Mouse (Mus musculus): ENCODE measurements around the gene Tiam1. TPM values are rescaled to one million over a fixed set of nuclear protein-coding genes. Genes with fewer than 3 reads are reported as not detected.

The Tiam1 gene
- polyA plus RNA-seq, 1 experiment: 1.8 TPM

- Histone ChIP-seq H3K27me3 (ENCODE audit: control insufficient read depth, insufficient read depth, low read length) (no peaks in the 10 kb centered on the region), H3K27ac (ENCODE audit: insufficient read depth, low read depth, low read length) (no peak overlapping the region), H3K4me1 (ENCODE audit: control insufficient read depth, insufficient read depth, insufficient read length, low read length) (peaks cover 19% of the 10 kb centered on the region), H3K36me3 (ENCODE audit: control insufficient read depth, insufficient read depth, low read length) (no peaks in the 10 kb centered on the region), H3K4me3 (ENCODE audit: low read depth, low read length) (no peak overlapping the region)
- TF ChIP-seq POLR2A (IDR thresholded peaks at IDR 0.05; ENCODE audit: low read depth, low read length): no peak
- TF ChIP-seq CTCF (IDR thresholded peaks at IDR 0.05; ENCODE audit: extremely low read depth, insufficient read length, insufficient replicate concordance, low read depth, low read length): no peak
- 92% methylated on average over 5 of the region's 5 CpGs for WGBS
Observed at GRCm38 (mm10) chr16:90179892-90180291, 36.3 kb upstream of the Tiam1 start.

GRCm38 (mm10) chr16:90178404-90178803, 34.8 kb upstream of the Tiam1 start:
- H3K4me1 ChIP-seq (ENCODE audit: control insufficient read depth, insufficient read depth, insufficient read length, low read length): peaks cover 14% of the 10 kb centered on the region; the same call in 1 of the 2 replicates
- TF ChIP-seq CTCF (IDR thresholded peaks at IDR 0.05; ENCODE audit: extremely low read depth, insufficient read length, insufficient replicate concordance, low read depth, low read length) (no peak), POLR2A (IDR thresholded peaks at IDR 0.05; ENCODE audit: low read depth, low read length) (no peak)
- no peaks in the 10 kb centered on the region for H3K27me3 ChIP-seq (ENCODE audit: control insufficient read depth, insufficient read depth, low read length)
- no peak overlapping the region for H3K27ac ChIP-seq (ENCODE audit: insufficient read depth, low read depth, low read length)
- 90% methylated on average over 3 of the region's 3 CpGs for WGBS
- H3K4me3 ChIP-seq (ENCODE audit: low read depth, low read length): no peak overlapping the region
- no peaks in the 10 kb centered on the region for H3K36me3 ChIP-seq (ENCODE audit: control insufficient read depth, insufficient read depth, low read length)

GRCm38 (mm10) chr16:90177425-90177824, 33.9 kb upstream of the Tiam1 start:
- Histone ChIP-seq H3K36me3 (ENCODE audit: control insufficient read depth, insufficient read depth, low read length) (no peaks in the 10 kb centered on the region), H3K4me1 (ENCODE audit: control insufficient read depth, insufficient read depth, insufficient read length, low read length) (peaks cover 11% of the 10 kb centered on the region; the same call in 1 of the 2 replicates), H3K4me3 (ENCODE audit: low read depth, low read length) (no peak overlapping the region), H3K27ac (ENCODE audit: insufficient read depth, low read depth, low read length) (no peak overlapping the region), H3K27me3 (ENCODE audit: control insufficient read depth, insufficient read depth, low read length) (no peaks in the 10 kb centered on the region)
- 20% methylated on average over 8 of the region's 8 CpGs for WGBS
- no peak for TF ChIP-seq POLR2A (IDR thresholded peaks at IDR 0.05; ENCODE audit: low read depth, low read length)
- no peak for TF ChIP-seq CTCF (IDR thresholded peaks at IDR 0.05; ENCODE audit: extremely low read depth, insufficient read length, insufficient replicate concordance, low read depth, low read length)

- Histone ChIP-seq H3K27me3 (ENCODE audit: control insufficient read depth, insufficient read depth, low read length) (no peaks in the 10 kb centered on the region), H3K4me1 (ENCODE audit: control insufficient read depth, insufficient read depth, insufficient read length, low read length) (peaks cover 8% of the 10 kb centered on the region; the same call in 1 of the 2 replicates), H3K4me3 (ENCODE audit: low read depth, low read length) (no peak overlapping the region), H3K27ac (ENCODE audit: insufficient read depth, low read depth, low read length) (no peak overlapping the region), H3K36me3 (ENCODE audit: control insufficient read depth, insufficient read depth, low read length) (no peaks in the 10 kb centered on the region)
- TF ChIP-seq POLR2A (IDR thresholded peaks at IDR 0.05; ENCODE audit: low read depth, low read length) (no peak), CTCF (IDR thresholded peaks at IDR 0.05; ENCODE audit: extremely low read depth, insufficient read length, insufficient replicate concordance, low read depth, low read length) (no peak)
- 74% methylated on average over 10 of the region's 10 CpGs for WGBS
Observed at GRCm38 (mm10) chr16:90176472-90176871, 32.9 kb upstream of the Tiam1 start.

- whole genome bisulfite sequencing: 86% methylated on average over 8 of the region's 8 CpGs
- Histone ChIP-seq H3K4me1 (ENCODE audit: control insufficient read depth, insufficient read depth, insufficient read length, low read length) (no peaks in the 10 kb centered on the region), H3K36me3 (ENCODE audit: control insufficient read depth, insufficient read depth, low read length) (no peaks in the 10 kb centered on the region), H3K27ac (ENCODE audit: insufficient read depth, low read depth, low read length) (no peak overlapping the region), H3K4me3 (ENCODE audit: low read depth, low read length) (no peak overlapping the region), H3K27me3 (ENCODE audit: control insufficient read depth, insufficient read depth, low read length) (no peaks in the 10 kb centered on the region)
- no peak for TF ChIP-seq CTCF (IDR thresholded peaks at IDR 0.05; ENCODE audit: extremely low read depth, insufficient read length, insufficient replicate concordance, low read depth, low read length)
Observed at GRCm38 (mm10) chr16:90171416-90171815, 27.8 kb upstream of the Tiam1 start.

GRCm38 (mm10) chr16:90170676-90171075, 27.1 kb upstream of the Tiam1 start:
- Histone ChIP-seq H3K36me3 (ENCODE audit: control insufficient read depth, insufficient read depth, low read length) (no peaks in the 10 kb centered on the region), H3K4me1 (ENCODE audit: control insufficient read depth, insufficient read depth, insufficient read length, low read length) (no peaks in the 10 kb centered on the region), H3K27me3 (ENCODE audit: control insufficient read depth, insufficient read depth, low read length) (no peaks in the 10 kb centered on the region), H3K4me3 (ENCODE audit: low read depth, low read length) (no peak overlapping the region), H3K27ac (ENCODE audit: insufficient read depth, low read depth, low read length) (no peak overlapping the region)
- TF ChIP-seq POLR2A (IDR thresholded peaks at IDR 0.05; ENCODE audit: low read depth, low read length) (no peak), CTCF (IDR thresholded peaks at IDR 0.05; ENCODE audit: extremely low read depth, insufficient read length, insufficient replicate concordance, low read depth, low read length) (no peak)
- 89% methylated on average over 1 of the region's 1 CpGs for WGBS

GRCm38 (mm10) chr16:90169863-90170630, 26.5 kb upstream of the Tiam1 start:
- Histone ChIP-seq H3K27me3 (ENCODE audit: control insufficient read depth, insufficient read depth, low read length) (no peaks in the 10 kb centered on the region), H3K36me3 (ENCODE audit: control insufficient read depth, insufficient read depth, low read length) (no peaks in the 10 kb centered on the region), H3K27ac (ENCODE audit: insufficient read depth, low read depth, low read length) (no peak overlapping the region), H3K4me3 (ENCODE audit: low read depth, low read length) (no peak overlapping the region), H3K4me1 (ENCODE audit: control insufficient read depth, insufficient read depth, insufficient read length, low read length) (no peaks in the 10 kb centered on the region)
- no peak for TF ChIP-seq POLR2A (IDR thresholded peaks at IDR 0.05; ENCODE audit: low read depth, low read length)
- no peak for TF ChIP-seq CTCF (IDR thresholded peaks at IDR 0.05; ENCODE audit: extremely low read depth, insufficient read length, insufficient replicate concordance, low read depth, low read length)
- 68% methylated on average over 13 of the region's 13 CpGs for WGBS

All from small intestine, adult 2 months (tissue).